Mouse (Mus musculus) cortical plate, adult 2 months (tissue): ENCODE measurements around the gene Rfx7. TPM values are rescaled to one million over a fixed set of nuclear protein-coding genes. Genes with fewer than 3 reads are reported as not detected.

Source experiments
- H3K27ac ChIP-seq: fragments of 200-500 bp; 2 replicates; pipeline ENCODE4 v1.5.1; 2012; ENCODE audit warnings: low read length, control low read depth, inconsistent platforms; ENCODE audit not compliant: insufficient read depth
- H3K4me1 ChIP-seq: fragments of 200-500 bp; 2 replicates; pipeline ENCODE4 v1.6.1; 2011; ENCODE audit warnings: low read length; ENCODE audit not compliant: control insufficient read depth, insufficient read depth
- H3K4me3 ChIP-seq: fragments of 200-500 bp; 2 replicates; pipeline ENCODE4 v1.5.1; 2011; ENCODE audit warnings: mild to moderate bottlenecking, low read length, control low read depth; ENCODE audit not compliant: insufficient read depth
- CTCF ChIP-seq: fragments of 200-500 bp; IDR thresholded peaks from 2 replicates; pipeline ENCODE4 v1.5.1; 2011; ENCODE audit warnings: mild to moderate bottlenecking, control low read depth, low read length; ENCODE audit not compliant: insufficient read depth; ENCODE audit errors: extremely low read depth
- POLR2A ChIP-seq: fragments of 200-500 bp; IDR thresholded peaks from 2 replicates; pipeline ENCODE4 v1.6.1; 2011; ENCODE audit warnings: mild to moderate bottlenecking, low read length, control low read depth; ENCODE audit not compliant: insufficient read depth; ENCODE audit errors: extremely low read depth
- polyA plus RNA-seq: library from polyadenylated mRNA; depleted of rRNA; stranded (reverse); fragments of >200 nt; gene quantifications from 2 replicates; pipeline ENCODE4 v1.2.3, GENCODE M21; 2012; rRNA removed

Gene Rfx7
- 15.6 and 16.0 TPM in 2 replicates for polyA plus RNA-seq

DNA sequence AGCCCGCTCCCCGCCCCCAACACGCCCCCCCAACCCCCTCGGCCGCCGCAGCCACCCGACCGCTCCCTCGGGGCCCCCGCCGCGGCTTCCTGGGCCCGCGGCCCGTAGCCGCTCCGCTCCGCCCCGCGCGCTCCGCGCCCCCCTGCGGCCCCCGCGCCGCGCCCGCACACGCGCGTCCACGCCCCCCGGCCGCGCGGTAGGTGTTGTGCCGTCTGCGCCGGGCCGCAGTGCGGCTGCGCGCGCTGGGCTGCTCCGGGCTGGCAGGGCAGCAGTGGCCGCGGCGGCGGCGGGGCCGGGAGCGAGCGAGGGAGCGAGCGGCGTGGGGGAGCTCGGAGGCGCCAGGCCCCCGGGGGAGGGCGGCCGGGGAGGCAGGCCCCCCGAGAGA lies at the start of gene Rfx7:
TSS of gene Rfx7 (plus strand) at position 245 of the 385 bp plus-strand sequence.
- Histone ChIP-seq H3K4me1 (no peaks in the 10 kb centered on the region), H3K27ac (peak within 1 kb of the TSS; percentile 98), H3K4me3 (peak within 1 kb of the TSS; percentile 82)
- TF ChIP-seq CTCF (no peak), POLR2A (peak; percentile 39; the same call in 1 of the 2 replicates)

DNA sequence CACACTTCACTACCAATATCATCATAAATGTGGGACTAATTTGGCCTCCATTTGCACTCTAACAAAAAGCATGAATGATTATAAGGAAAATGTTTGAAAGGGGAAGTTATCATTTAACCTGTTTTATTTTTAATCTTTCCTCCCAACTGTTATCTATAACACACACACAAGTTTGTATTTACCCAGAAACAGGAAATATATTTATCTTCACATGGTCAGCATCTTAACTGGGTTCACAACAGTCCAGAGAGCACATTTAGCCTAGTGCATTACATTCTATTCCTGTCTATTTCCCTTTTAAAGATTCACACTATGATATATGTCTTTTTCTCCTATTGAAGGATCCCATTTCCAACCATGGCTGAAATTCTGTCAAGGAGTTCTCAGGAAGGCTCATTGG lies 43.5 kb upstream of the Rfx7 start:
- peaks cover 2% of the 10 kb centered on the region for H3K4me1 ChIP-seq
- no peak for TF ChIP-seq CTCF
- no peak for TF ChIP-seq POLR2A
- no peak overlapping the region for H3K4me3 ChIP-seq
- no peak overlapping the region for H3K27ac ChIP-seq

GRCm38 (mm10) chr9:72489131-72489530 lies 42.9 kb upstream of the Rfx7 start:
- Histone ChIP-seq H3K27ac (no peak overlapping the region), H3K4me1 (peaks cover 2% of the 10 kb centered on the region), H3K4me3 (no peak overlapping the region)
- TF ChIP-seq POLR2A, result no peak
- TF ChIP-seq CTCF, result no peak

- H3K4me3 ChIP-seq, result peak overlapping the region; percentile 46
- peaks cover 2% of the 10 kb centered on the region for H3K4me1 ChIP-seq
- TF ChIP-seq CTCF (no peak), POLR2A (peak; percentile 89)
- 0 out of 2 replicates have a peak overlapping the region, but pooled peaks have one; percentile 3 for H3K27ac ChIP-seq
These were observed 40.4 kb upstream of the Rfx7 start for GRCm38 (mm10) chr9:72491559-72492193.

DNA sequence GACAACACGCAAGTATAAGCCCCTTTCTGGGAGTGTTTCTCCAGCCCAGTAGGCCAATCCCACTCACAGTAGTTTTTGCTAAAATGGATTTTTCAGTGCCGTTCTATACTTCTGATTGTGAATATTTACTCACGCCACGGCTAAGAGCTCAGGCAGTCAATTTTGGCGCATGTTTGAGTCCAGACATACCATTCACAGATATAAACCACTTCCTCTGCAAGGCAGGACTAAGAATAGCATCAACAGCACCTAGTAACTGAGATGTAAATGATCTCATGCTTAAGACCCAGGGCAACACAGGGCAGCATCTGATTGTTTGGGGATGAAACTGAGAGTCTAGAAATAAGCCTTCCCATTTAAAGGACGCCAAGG lies 39.9 kb upstream of the Rfx7 start, which contains the start of gene Tex9:
TSS of gene Tex9 (minus strand) at position 19 of the 372 bp plus-strand sequence.
- no peak for TF ChIP-seq CTCF
- 0 out of 2 replicates have a peak within 1 kb of the TSS, but pooled peaks have one; percentile 3 for H3K27ac ChIP-seq
- H3K4me3 ChIP-seq, result peak within 1 kb of the TSS; percentile 46

DNA sequence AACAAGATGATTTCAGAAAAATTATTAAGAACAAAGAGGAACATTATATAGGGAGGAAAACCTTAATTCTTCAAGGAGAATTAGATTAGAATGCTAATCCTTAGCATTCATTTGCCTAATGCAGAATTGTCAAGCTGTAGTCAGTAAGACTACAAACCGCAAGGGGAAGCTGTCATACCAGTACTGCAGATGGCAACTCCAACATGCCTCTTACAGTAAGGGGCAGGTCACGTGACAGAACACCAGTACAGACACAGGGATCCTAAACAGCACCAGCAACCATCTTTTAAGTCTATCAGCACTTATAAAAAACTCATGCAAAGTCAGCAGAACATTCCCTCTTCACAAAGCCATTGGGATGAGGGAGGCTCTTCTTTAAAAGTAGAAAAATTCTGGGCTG lies 38.6 kb upstream of the Rfx7 start:
- Histone ChIP-seq H3K27ac (no peak overlapping the region), H3K4me1 (peaks cover 2% of the 10 kb centered on the region), H3K4me3 (no peak overlapping the region)
- TF ChIP-seq POLR2A (no peak), CTCF (no peak)

More for the DNA sequence above, 39.9 kb upstream of the Rfx7 start, which contains the start of gene Tex9:
- peaks cover 2% of the 10 kb centered on the region for H3K4me1 ChIP-seq

GRCm38 (mm10) chr9:72493984-72494685 lies 37.9 kb upstream of the Rfx7 start:
- Histone ChIP-seq H3K27ac (no peak overlapping the region), H3K4me3 (no peak overlapping the region), H3K4me1 (peaks cover 2% of the 10 kb centered on the region)
- TF ChIP-seq POLR2A, result no peak

- Histone ChIP-seq H3K4me1 (no peaks in the 10 kb centered on the region), H3K4me3 (no peak overlapping the region), H3K27ac (no peak overlapping the region)
- TF ChIP-seq CTCF (no peak), POLR2A (no peak)
These were observed 35.3 kb upstream of the Rfx7 start for GRCm38 (mm10) chr9:72496691-72497090.

DNA sequence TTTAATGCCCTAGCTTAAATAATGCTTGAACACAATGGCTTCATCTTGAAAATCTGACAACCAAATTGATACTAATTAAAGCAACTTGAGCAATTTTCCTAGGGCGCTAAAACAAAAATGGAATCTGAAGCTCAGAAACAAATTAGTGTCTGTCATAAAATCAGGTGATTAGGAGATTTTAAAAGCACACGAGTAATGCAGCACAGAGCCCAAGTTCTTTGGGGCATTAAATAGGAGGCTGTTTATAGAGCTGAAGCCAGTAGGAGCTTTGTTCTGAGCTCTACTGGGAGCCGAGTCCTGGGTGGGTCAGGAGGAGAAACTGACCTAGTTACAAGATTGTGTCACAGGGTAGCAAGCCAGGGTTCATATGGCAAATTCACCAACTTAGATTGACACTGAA lies 34.9 kb upstream of the Rfx7 start:
- Histone ChIP-seq H3K27ac (no peak overlapping the region), H3K4me1 (no peaks in the 10 kb centered on the region), H3K4me3 (no peak overlapping the region)
- TF ChIP-seq POLR2A (no peak), CTCF (no peak)
